In the genomic region with DNA sequence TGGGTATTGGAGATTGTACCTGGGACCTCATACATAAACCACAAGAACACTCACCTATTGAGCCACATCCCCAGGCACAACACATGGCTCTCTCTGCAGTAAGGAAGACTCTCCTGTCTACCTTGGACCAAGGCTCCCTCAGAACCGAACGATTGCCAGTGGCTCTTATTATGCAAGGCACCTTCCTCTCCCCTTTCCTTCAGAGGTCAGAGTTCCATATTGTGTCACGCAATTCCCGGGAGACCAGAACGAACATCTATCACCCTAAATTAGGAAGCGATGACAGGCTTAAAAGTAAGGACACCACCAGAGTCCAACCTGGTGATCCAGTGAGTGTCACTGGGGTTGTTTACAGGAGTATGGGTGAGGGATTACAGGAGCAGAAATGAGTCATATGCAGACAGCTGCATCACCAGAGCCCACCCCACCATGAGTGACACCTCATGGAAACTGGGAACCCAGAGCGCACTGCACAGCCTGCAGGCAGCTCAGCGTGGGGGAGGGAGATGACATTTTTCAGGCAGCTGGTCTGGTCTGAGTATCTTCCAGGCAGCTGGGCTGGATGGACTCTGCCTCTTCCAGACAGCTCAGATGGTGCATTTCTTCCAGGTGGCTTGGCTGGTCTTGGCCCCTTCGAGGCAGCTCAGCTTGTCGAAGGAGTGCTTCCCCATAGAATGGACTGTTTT, we compare ENCODE assay signal across 11 mouse cellular contexts. TPM values are rescaled to one million over a fixed set of nuclear protein-coding genes. Genes with fewer than 3 reads are reported as not detected.
DNase-seq lines count a peak whose midpoint lies in the region; ATAC-seq lines count a peak whose summit lies in the region.
"Had no signal": no experiment of that assay in that cellular context is flagged by ENCODE, and none has a peak within 500 bp of the region (broad histone marks: within the 10 kb centered on the region; RNA-seq: fewer than 3 reads in every experiment).

No protein-coding gene starts in this region.

- no peaks in the 10 kb centered on the region for H3K36me3 ChIP-seq in kidney, embryonic 16.5 days (ENCODE audit: insufficient read depth, low read length)
- H3K36me3 ChIP-seq in embryonic facial prominence, embryonic 13.5 days, result no peaks in the 10 kb centered on the region
- no peaks in the 10 kb centered on the region for H3K36me3 ChIP-seq in heart, embryonic 13.5 days
- H3K36me3 ChIP-seq: G1E; midbrain, embryonic 12.5 days had no signal

- H3K27me3 ChIP-seq in kidney, embryonic 16.5 days (ENCODE audit: insufficient read depth, low read length), result no peaks in the 10 kb centered on the region
- H3K27me3 ChIP-seq in embryonic facial prominence, embryonic 13.5 days, result no peaks in the 10 kb centered on the region
- H3K27me3 ChIP-seq in heart, embryonic 13.5 days (replicated peaks), result 0 out of 2 replicates have a peak, but pooled peaks cover 5% of the 10 kb centered on the region

- no peaks in the 10 kb centered on the region for H3K9me3 ChIP-seq in kidney, embryonic 16.5 days (ENCODE audit: low read length)
- H3K9me3 ChIP-seq in embryonic facial prominence, embryonic 13.5 days, result no peaks in the 10 kb centered on the region
- H3K9me3 ChIP-seq in heart, embryonic 13.5 days, result no peaks in the 10 kb centered on the region
- H3K9me3 ChIP-seq: G1E; midbrain, embryonic 12.5 days had no signal

- DNase-seq in kidney, adult 18-20 months, result no peak
- DNase-seq in lung, postnatal 25 days (ENCODE audit: low spot score), result peak; percentile 37
- DNase-seq in right cerebral cortex, postnatal 36 days (ENCODE audit: low spot score in 2 of 2), result no peak
- DNase-seq in ovary, adult 18-20 months (ENCODE audit: low spot score), result no peak
- DNase-seq in layer of hippocampus, postnatal 25 days (ENCODE audit: extremely low spot score in 1 of 2, low spot score in 1 of 2), result no peak

- 34% methylated on average over 10 of the region's 10 CpGs for whole genome bisulfite sequencing in kidney, embryonic 16.5 days
- WGBS in embryonic facial prominence, embryonic 13.5 days, result 64% methylated on average over 10 of the region's 10 CpGs
- WGBS in heart, embryonic 13.5 days, result 35% methylated on average over 10 of the region's 10 CpGs

- H3K4me1 ChIP-seq in kidney, embryonic 16.5 days (ENCODE audit: insufficient read depth, low read length), result peaks cover 43% of the 10 kb centered on the region
- peaks cover 16% of the 10 kb centered on the region; the same call in 1 of the 2 replicates for H3K4me1 ChIP-seq in embryonic facial prominence, embryonic 13.5 days
- peaks cover 49% of the 10 kb centered on the region for H3K4me1 ChIP-seq in heart, embryonic 13.5 days
- H3K4me1 ChIP-seq: midbrain, embryonic 12.5 days had no signal

- H3K27ac ChIP-seq in kidney, embryonic 16.5 days (ENCODE audit: low read length), result no peak overlapping the region
- H3K27ac ChIP-seq in embryonic facial prominence, embryonic 13.5 days, result no peak overlapping the region
- H3K27ac ChIP-seq in heart, embryonic 13.5 days (replicated peaks), result peak overlapping the region; percentile 50
- H3K27ac ChIP-seq: midbrain, embryonic 12.5 days had no signal

- no peak overlapping the region for H3K4me3 ChIP-seq in kidney, embryonic 16.5 days (ENCODE audit: low read length)
- H3K4me3 ChIP-seq in embryonic facial prominence, embryonic 13.5 days, result no peak overlapping the region
- H3K4me3 ChIP-seq in heart, embryonic 13.5 days, result no peak overlapping the region
- H3K4me3 ChIP-seq: midbrain, embryonic 12.5 days had no signal

- H3K4me2 ChIP-seq in kidney, embryonic 16.5 days (replicated peaks; ENCODE audit: low read depth, low read length), result no peak overlapping the region
- H3K4me2 ChIP-seq in embryonic facial prominence, embryonic 13.5 days, result no peak overlapping the region
- H3K4me2 ChIP-seq in heart, embryonic 13.5 days, result no peak overlapping the region
- H3K4me2 ChIP-seq: midbrain, embryonic 12.5 days had no signal

- H3K9ac ChIP-seq in kidney, embryonic 16.5 days (replicated peaks; ENCODE audit: low read length), result no peak overlapping the region
- 0 out of 2 replicates have a peak overlapping the region, but pooled peaks have one; percentile 32 for H3K9ac ChIP-seq in embryonic facial prominence, embryonic 13.5 days
- H3K9ac ChIP-seq in heart, embryonic 13.5 days, result peak overlapping the region; percentile 52
- H3K9ac ChIP-seq: midbrain, embryonic 12.5 days had no signal

- ATAC-seq in kidney, embryonic 16.5 days (ENCODE audit: low FRiP score, low TSS enrichment), result peak; percentile 31; the same call in 1 of the 2 replicates
- no peak for ATAC-seq in embryonic facial prominence, embryonic 13.5 days (ENCODE audit: insufficient number of reproducible peaks, insufficient read depth, low FRiP score, low TSS enrichment, low read depth)
- no peak for ATAC-seq in heart, embryonic 13.5 days (ENCODE audit: extremely low read depth, insufficient number of reproducible peaks, low FRiP score, low TSS enrichment)

RNA-seq across cellular contexts. Expression of a gene that starts 7.5 kb away (rescaled TPM):
- polyA plus RNA-seq in kidney, embryonic 16.5 days (2015; fragmentation: Nextera tagmentation; extraction: Ambion mirVana), result 48.8 and 50.7 TPM in 2 replicates
- 4.3 and 5.0 TPM in 2 replicates for polyA plus RNA-seq in embryonic facial prominence, embryonic 13.5 days (2015; fragmentation: Nextera tagmentation; extraction: Ambion mirVana)
- polyA plus RNA-seq in heart, embryonic 13.5 days (2015; fragmentation: Nextera tagmentation; extraction: Ambion mirVana), result 9.2 and 9.3 TPM in 2 replicates
- total RNA-seq in layer of hippocampus, postnatal 25 days (2021), result 1 to 10 TPM; 3.9 to 4.8 TPM
- polyA plus RNA-seq: G1E had no signal

RNA-seq across cellular contexts. Expression of a gene that starts 24.6 kb away (rescaled TPM):
- 0.25 and 0.28 TPM in 2 replicates for polyA plus RNA-seq in kidney, embryonic 16.5 days (2015; fragmentation: Nextera tagmentation; extraction: Ambion mirVana)
- not detected in 2 replicates for polyA plus RNA-seq in embryonic facial prominence, embryonic 13.5 days (2015; fragmentation: Nextera tagmentation; extraction: Ambion mirVana)
- 0.83 and 1.1 TPM in 2 replicates for polyA plus RNA-seq in heart, embryonic 13.5 days (2015; fragmentation: Nextera tagmentation; extraction: Ambion mirVana)
- total RNA-seq in layer of hippocampus, postnatal 25 days (2021), result 10 to 100 TPM; 15.7 to 16.3 TPM
- total RNA-seq: G1E had no signal
- polyA plus RNA-seq: G1E; midbrain, embryonic 12.5 days; small intestine, adult 2 months had no signal

RNA-seq across cellular contexts. Expression of a gene that starts 36.3 kb away (rescaled TPM):
- 45.0 and 47.7 TPM in 2 replicates for polyA plus RNA-seq in kidney, embryonic 16.5 days (2015; fragmentation: Nextera tagmentation; extraction: Ambion mirVana)
- polyA plus RNA-seq in embryonic facial prominence, embryonic 13.5 days (2015; fragmentation: Nextera tagmentation; extraction: Ambion mirVana), result 36.8 and 41.2 TPM in 2 replicates
- polyA plus RNA-seq in heart, embryonic 13.5 days (2015; fragmentation: Nextera tagmentation; extraction: Ambion mirVana), result 52.0 and 56.4 TPM in 2 replicates
- total RNA-seq in layer of hippocampus, postnatal 25 days (2021), result 10 to 100 TPM; 46.3 to 46.5 TPM

RNA-seq across cellular contexts. Expression of a gene that starts 42.8 kb away (rescaled TPM):
- 1.3 and 1.7 TPM in 2 replicates for polyA plus RNA-seq in kidney, embryonic 16.5 days (2015; fragmentation: Nextera tagmentation; extraction: Ambion mirVana)
- 0.26 and 0.44 TPM in 2 replicates for polyA plus RNA-seq in embryonic facial prominence, embryonic 13.5 days (2015; fragmentation: Nextera tagmentation; extraction: Ambion mirVana)
- 1.6 and 1.7 TPM in 2 replicates for polyA plus RNA-seq in heart, embryonic 13.5 days (2015; fragmentation: Nextera tagmentation; extraction: Ambion mirVana)
- total RNA-seq in layer of hippocampus, postnatal 25 days (2021), result 100 to 1,000 TPM; 486 to 540 TPM
- total RNA-seq: G1E had no signal
- polyA plus RNA-seq: G1E had no signal
